Mouse (Mus musculus): ENCODE data around the gene Rilpl1.

GRCm38 (mm10) chr5:124469486-124469885, 61.7 kb downstream of the Rilpl1 start:
- no peak for TF ChIP-seq CTCF (IDR thresholded peaks at IDR 0.05; ENCODE audit: low read depth)
- no peak for TF ChIP-seq EP300 (IDR thresholded peaks at IDR 0.05; ENCODE audit: low read depth)
